Mouse (Mus musculus): ENCODE results near the gene Nhlh1. TPM values are rescaled to one million over a fixed set of nuclear protein-coding genes. Genes with fewer than 3 reads are reported as not detected.

The Nhlh1 gene
- polyA plus RNA-seq, 1 experiment, result 14.8 TPM

DNA sequence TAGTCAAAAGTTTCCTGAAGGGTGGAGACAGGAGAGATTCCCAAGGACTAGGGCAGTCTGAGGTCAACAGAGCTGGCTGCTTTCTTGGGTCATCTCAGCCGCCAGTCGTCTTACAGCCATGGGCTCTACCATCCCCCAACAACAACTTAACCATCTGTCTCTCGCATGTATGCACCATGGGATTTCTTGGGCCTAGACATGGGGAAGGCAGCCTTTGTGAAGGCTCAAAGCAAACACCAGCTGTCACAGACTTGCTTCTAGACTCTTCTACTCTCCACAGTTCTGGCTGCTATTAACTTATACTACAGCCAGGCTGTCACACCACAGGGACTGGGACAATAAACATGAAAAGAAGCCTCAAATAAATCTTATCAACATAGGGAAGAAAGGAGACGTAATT, 14.2 kb upstream of the Nhlh1 start:
- TF ChIP-seq POLR2A (IDR thresholded peaks at IDR 0.05; ENCODE audit: borderline replicate concordance, extremely low read depth, insufficient read depth, insufficient read length, poor library complexity, severe bottlenecking) (no peak), CTCF (IDR thresholded peaks at IDR 0.05; ENCODE audit: borderline replicate concordance, extremely low read depth, insufficient read depth, insufficient read length) (no peak)
- DNase-seq (ENCODE audit: low read depth), result peak; percentile 78

GRCm38 (mm10) chr1:172070227-172070626, 12.9 kb upstream of the Nhlh1 start:
- TF ChIP-seq CTCF (IDR thresholded peaks at IDR 0.05; ENCODE audit: borderline replicate concordance, extremely low read depth, insufficient read depth, insufficient read length) (no peak), POLR2A (IDR thresholded peaks at IDR 0.05; ENCODE audit: borderline replicate concordance, extremely low read depth, insufficient read depth, insufficient read length, poor library complexity, severe bottlenecking) (no peak)
- no peak for DNase-seq (ENCODE audit: low read depth)

- DNase-seq (ENCODE audit: low read depth), result peak; percentile 71
- TF ChIP-seq POLR2A (IDR thresholded peaks at IDR 0.05; ENCODE audit: borderline replicate concordance, extremely low read depth, insufficient read depth, insufficient read length, poor library complexity, severe bottlenecking) (no peak), CTCF (IDR thresholded peaks at IDR 0.05; ENCODE audit: borderline replicate concordance, extremely low read depth, insufficient read depth, insufficient read length) (0 out of 2 replicates have a peak, but pooled peaks have one; percentile 7)
Observed at GRCm38 (mm10) chr1:172064613-172065141, 7.3 kb upstream of the Nhlh1 start.

DNA sequence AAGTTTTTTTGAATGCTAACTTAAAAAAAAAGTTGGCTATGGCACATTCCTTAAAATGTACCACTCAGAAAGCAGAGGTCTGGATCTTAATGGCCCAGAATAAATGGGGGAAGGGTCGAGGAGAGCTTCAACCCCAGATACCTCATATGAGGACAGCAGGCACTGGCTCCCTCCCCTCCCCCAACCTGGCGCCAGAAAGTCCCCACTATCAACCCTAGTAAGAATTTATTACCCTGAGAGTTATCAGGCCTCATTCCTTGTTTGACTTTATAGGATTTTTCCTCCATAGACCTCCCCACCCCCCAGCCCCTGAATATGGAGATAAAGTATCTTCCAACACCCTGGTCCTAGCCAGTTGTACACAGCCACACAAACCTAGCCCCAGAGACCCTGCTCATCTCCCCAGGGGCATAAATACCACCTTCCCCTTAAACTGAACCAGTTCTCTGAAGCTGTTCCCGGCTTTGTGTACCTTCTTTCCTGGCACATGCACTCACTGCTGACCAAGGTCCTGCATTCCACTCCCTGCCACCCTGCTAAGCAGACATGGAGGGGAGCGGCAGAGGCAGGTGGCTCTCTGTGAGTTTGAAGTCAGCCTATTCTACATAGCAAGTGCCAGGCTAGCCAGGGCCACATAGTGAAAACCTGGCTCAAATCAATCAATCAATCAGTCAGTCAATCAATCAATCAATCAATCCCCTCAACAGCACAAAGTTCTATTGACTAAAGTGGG, 6.1 kb upstream of the Nhlh1 start:
- no peak for TF ChIP-seq CTCF (IDR thresholded peaks at IDR 0.05; ENCODE audit: borderline replicate concordance, extremely low read depth, insufficient read depth, insufficient read length)
- TF ChIP-seq POLR2A (IDR thresholded peaks at IDR 0.05; ENCODE audit: borderline replicate concordance, extremely low read depth, insufficient read depth, insufficient read length, poor library complexity, severe bottlenecking), result no peak
- DNase-seq (ENCODE audit: low read depth), result no peak

GRCm38 (mm10) chr1:172062101-172062500, 4.7 kb upstream of the Nhlh1 start:
- no peak for DNase-seq (ENCODE audit: low read depth)
- TF ChIP-seq POLR2A (IDR thresholded peaks at IDR 0.05; ENCODE audit: borderline replicate concordance, extremely low read depth, insufficient read depth, insufficient read length, poor library complexity, severe bottlenecking) (no peak), CTCF (IDR thresholded peaks at IDR 0.05; ENCODE audit: borderline replicate concordance, extremely low read depth, insufficient read depth, insufficient read length) (no peak)

GRCm38 (mm10) chr1:172061217-172061616, 3.8 kb upstream of the Nhlh1 start:
- peak; percentile 79 for DNase-seq (ENCODE audit: low read depth)
- no peak for TF ChIP-seq POLR2A (IDR thresholded peaks at IDR 0.05; ENCODE audit: borderline replicate concordance, extremely low read depth, insufficient read depth, insufficient read length, poor library complexity, severe bottlenecking)
- TF ChIP-seq CTCF (IDR thresholded peaks at IDR 0.05; ENCODE audit: borderline replicate concordance, extremely low read depth, insufficient read depth, insufficient read length), result no peak

GRCm38 (mm10) chr1:172060659-172061058, 3.3 kb upstream of the Nhlh1 start:
- TF ChIP-seq POLR2A (IDR thresholded peaks at IDR 0.05; ENCODE audit: borderline replicate concordance, extremely low read depth, insufficient read depth, insufficient read length, poor library complexity, severe bottlenecking), result no peak
- no peak for TF ChIP-seq CTCF (IDR thresholded peaks at IDR 0.05; ENCODE audit: borderline replicate concordance, extremely low read depth, insufficient read depth, insufficient read length)
- DNase-seq (ENCODE audit: low read depth), result peak; percentile 80

- TF ChIP-seq CTCF (IDR thresholded peaks at IDR 0.05; ENCODE audit: borderline replicate concordance, extremely low read depth, insufficient read depth, insufficient read length) (no peak), POLR2A (IDR thresholded peaks at IDR 0.05; ENCODE audit: borderline replicate concordance, extremely low read depth, insufficient read depth, insufficient read length, poor library complexity, severe bottlenecking) (no peak)
- DNase-seq (ENCODE audit: low read depth), result peak; percentile 62
Observed at GRCm38 (mm10) chr1:172058874-172059273, 1.5 kb upstream of the Nhlh1 start.

GRCm38 (mm10) chr1:172058321-172058720, 948 bp upstream of the Nhlh1 start:
- TF ChIP-seq CTCF (IDR thresholded peaks at IDR 0.05; ENCODE audit: borderline replicate concordance, extremely low read depth, insufficient read depth, insufficient read length) (no peak), POLR2A (IDR thresholded peaks at IDR 0.05; ENCODE audit: borderline replicate concordance, extremely low read depth, insufficient read depth, insufficient read length, poor library complexity, severe bottlenecking) (no peak)
- DNase-seq (ENCODE audit: low read depth), result peak; percentile 70

- DNase-seq (ENCODE audit: low read depth), result peak; percentile 43
- TF ChIP-seq CTCF (IDR thresholded peaks at IDR 0.05; ENCODE audit: borderline replicate concordance, extremely low read depth, insufficient read depth, insufficient read length) (no peak), POLR2A (IDR thresholded peaks at IDR 0.05; ENCODE audit: borderline replicate concordance, extremely low read depth, insufficient read depth, insufficient read length, poor library complexity, severe bottlenecking) (no peak)
Observed at GRCm38 (mm10) chr1:172056251-172056650, 1.1 kb downstream of the Nhlh1 start.

DNA sequence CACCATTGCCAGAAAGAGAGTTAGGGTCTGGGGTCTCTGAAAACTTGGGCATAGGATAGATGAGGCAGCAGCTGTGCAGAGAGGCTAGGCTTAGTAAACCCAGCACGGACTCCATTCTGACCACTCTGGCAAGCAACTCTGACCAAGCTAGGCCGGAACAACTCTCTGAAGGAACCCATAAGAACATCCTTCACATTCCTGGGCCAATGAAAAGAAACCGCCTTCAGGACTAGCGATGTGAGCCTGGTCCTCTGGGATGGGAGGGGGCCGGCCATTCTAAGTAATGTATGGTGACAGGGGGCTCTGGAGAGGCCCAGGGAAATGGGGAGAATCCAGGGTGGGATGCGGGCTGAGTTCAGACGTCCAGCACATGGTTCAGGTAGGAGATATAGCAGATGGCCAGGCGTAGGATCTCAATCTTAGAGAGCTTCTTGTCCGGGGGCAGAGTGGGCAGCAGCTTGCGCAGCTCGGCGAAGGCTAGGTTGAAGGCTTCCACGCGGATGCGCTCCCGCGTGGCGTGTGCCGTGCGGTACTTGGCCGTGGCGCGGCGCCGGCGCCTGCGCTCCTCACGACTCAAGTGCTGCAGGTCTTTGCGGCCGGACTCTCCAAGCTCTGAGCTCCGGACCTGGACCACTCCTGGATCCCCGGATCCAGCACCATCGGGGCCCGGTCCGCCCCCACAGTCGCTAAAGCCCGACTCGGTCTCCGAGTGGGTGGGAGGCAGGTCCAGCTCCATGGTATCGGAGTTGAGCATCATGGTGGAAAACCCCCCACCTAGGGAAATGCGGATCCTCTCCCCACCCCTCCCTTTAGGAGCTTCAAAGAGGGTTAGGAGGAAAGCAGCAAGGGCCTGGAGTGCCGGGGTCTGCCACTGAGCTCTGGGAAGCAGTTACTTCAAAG, 3.6 kb downstream of the Nhlh1 start:
- peak; percentile 55 for DNase-seq (ENCODE audit: low read depth)
- TF ChIP-seq CTCF (IDR thresholded peaks at IDR 0.05; ENCODE audit: borderline replicate concordance, extremely low read depth, insufficient read depth, insufficient read length) (no peak), POLR2A (IDR thresholded peaks at IDR 0.05; ENCODE audit: borderline replicate concordance, extremely low read depth, insufficient read depth, insufficient read length, poor library complexity, severe bottlenecking) (no peak)

Data from brain, embryonic 14.5 days (tissue).